Mouse (Mus musculus): Measurements from ENCODE around the gene Fgfbp1.

DNA sequence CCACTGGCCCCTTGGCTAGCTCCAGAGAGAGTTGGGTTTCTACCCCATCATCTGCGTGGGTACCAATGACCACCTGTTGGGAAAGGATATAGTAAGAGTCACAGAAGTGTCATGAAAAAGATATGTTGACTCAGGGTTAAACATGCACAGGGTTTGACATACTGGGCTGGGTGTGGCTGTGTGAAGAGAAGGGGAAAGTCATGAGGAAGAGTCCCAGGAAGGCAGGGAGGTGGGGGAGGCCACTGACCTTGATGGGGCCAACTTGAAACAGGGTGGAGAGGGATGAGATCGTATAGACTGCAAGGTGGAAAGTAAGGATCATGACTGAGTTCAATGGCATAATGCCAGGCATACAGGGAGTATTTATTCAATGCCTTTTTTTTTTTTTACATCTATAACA is 1.2 kb downstream of the Fgfbp1 start:
- TF ChIP-seq CTCF (IDR thresholded peaks at IDR 0.05; ENCODE audit: low read depth, low read length) (no peak), POLR2A (IDR thresholded peaks at IDR 0.05; ENCODE audit: borderline replicate concordance, low read depth, low read length) (no peak)
